Mouse (Mus musculus) neural tube, embryonic 12.5 days (tissue): ENCODE data around the gene Lamtor5. TPM values are rescaled to one million over a fixed set of nuclear protein-coding genes. Genes with fewer than 3 reads are reported as not detected.
A peak's percentile ranks its signal among the peaks of the same experiment; 100 is the strongest.

Experiments used
- ATAC-seq: fragments of 200-750 bp; cut with Nextera tagmentation; 2 replicates; pipeline ENCODE4 v1.8.0; 2017; ENCODE audit warnings: low read depth, mild to moderate bottlenecking, moderate TSS enrichment, moderate library complexity; ENCODE audit not compliant: low FRiP score
- H3K27ac ChIP-seq: fragments of 300-500 bp; sonication (generic); 2 replicates; pipeline ENCODE4 v1.5.1; 2016
- H3K27me3 ChIP-seq: fragments of 300-500 bp; sonication (generic); replicated peaks from 2 replicates; pipeline ENCODE4 v1.6.1; 2016; ENCODE audit warnings: mild to moderate bottlenecking
- H3K36me3 ChIP-seq: fragments of 300-500 bp; sonication (generic); 2 replicates; pipeline ENCODE4 v1.6.1; 2016; ENCODE audit warnings: mild to moderate bottlenecking
- H3K4me1 ChIP-seq: fragments of 300-500 bp; sonication (generic); 2 replicates; pipeline ENCODE4 v1.6.1; 2016
- H3K4me2 ChIP-seq: fragments of 300-500 bp; sonication (generic); replicated peaks from 2 replicates; pipeline ENCODE4 v1.6.1; 2016; ENCODE audit warnings: mild to moderate bottlenecking
- H3K4me3 ChIP-seq: fragments of 300-500 bp; sonication (generic); 2 replicates; pipeline ENCODE4 v1.5.1; 2016
- H3K9ac ChIP-seq: fragments of 300-500 bp; sonication (generic); 2 replicates; pipeline ENCODE4 v1.6.1; 2016; ENCODE audit warnings: mild to moderate bottlenecking
- H3K9me3 ChIP-seq: fragments of 300-500 bp; sonication (generic); 2 replicates; pipeline ENCODE4 v1.6.1; 2016; ENCODE audit warnings: mild to moderate bottlenecking
- WGBS: fragments of 180-500 bp; shearing (Covaris S2); methylation state at CpG from one replicate; pipeline ENCODE4 v1.1.7; 2016; 5-methylcytosine and 5-hydroxymethylcytosine counted together
- polyA plus RNA-seq: library from polyadenylated mRNA; unstranded; fragments of >200 nt; fragmentation: Nextera tagmentation; extraction: Ambion mirVana; gene quantifications from 2 replicates; pipeline ENCODE4 v1.2.1, GENCODE M21; 2016

Lamtor5 gene
- polyA plus RNA-seq, 1 experiment from 2014 or later: 182 TPM

- Histone ChIP-seq H3K9me3 (no peaks in the 10 kb centered on the region), H3K36me3 (peaks cover 17% of the 10 kb centered on the region), H3K4me2 (peak overlapping the region; percentile 98), H3K27me3 (no peaks in the 10 kb centered on the region), H3K9ac (no peak overlapping the region), H3K4me3 (peak overlapping the region; percentile 96), H3K27ac (no peak overlapping the region), H3K4me1 (peaks cover 25% of the 10 kb centered on the region)
- WGBS: 80% methylated on average over 28 of the region's 28 CpGs
- no peak for ATAC-seq
Observed at GRCm38 (mm10) chr3:107330503-107331424, 52.1 kb downstream of the Lamtor5 start.

GRCm38 (mm10) chr3:107331746-107332126 is 53.1 kb downstream of the Lamtor5 start:
- ATAC-seq: no peak
- H3K4me1 ChIP-seq: peaks cover 23% of the 10 kb centered on the region
- no peak overlapping the region for H3K27ac ChIP-seq
- H3K4me2 ChIP-seq: peak overlapping the region; percentile 98
- H3K4me3 ChIP-seq: peak overlapping the region; percentile 96
- H3K36me3 ChIP-seq: peaks cover 13% of the 10 kb centered on the region
- no peaks in the 10 kb centered on the region for H3K9me3 ChIP-seq
- 27% methylated on average over 17 of the region's 17 CpGs for WGBS
- H3K27me3 ChIP-seq: no peaks in the 10 kb centered on the region
- H3K9ac ChIP-seq: peak overlapping the region; percentile 88

GRCm38 (mm10) chr3:107332127-107332959 is 53.7 kb downstream of the Lamtor5 start:
- Histone ChIP-seq H3K4me2 (peak overlapping the region; percentile 98), H3K27me3 (no peaks in the 10 kb centered on the region), H3K4me1 (peaks cover 23% of the 10 kb centered on the region), H3K9ac (peak overlapping the region; percentile 88), H3K9me3 (no peaks in the 10 kb centered on the region), H3K36me3 (peaks cover 13% of the 10 kb centered on the region), H3K27ac (peak overlapping the region; percentile 75), H3K4me3 (peak overlapping the region; percentile 96)
- WGBS: under 1% methylated on average over 75 of the region's 75 CpGs
- ATAC-seq: peak; percentile 5

DNA sequence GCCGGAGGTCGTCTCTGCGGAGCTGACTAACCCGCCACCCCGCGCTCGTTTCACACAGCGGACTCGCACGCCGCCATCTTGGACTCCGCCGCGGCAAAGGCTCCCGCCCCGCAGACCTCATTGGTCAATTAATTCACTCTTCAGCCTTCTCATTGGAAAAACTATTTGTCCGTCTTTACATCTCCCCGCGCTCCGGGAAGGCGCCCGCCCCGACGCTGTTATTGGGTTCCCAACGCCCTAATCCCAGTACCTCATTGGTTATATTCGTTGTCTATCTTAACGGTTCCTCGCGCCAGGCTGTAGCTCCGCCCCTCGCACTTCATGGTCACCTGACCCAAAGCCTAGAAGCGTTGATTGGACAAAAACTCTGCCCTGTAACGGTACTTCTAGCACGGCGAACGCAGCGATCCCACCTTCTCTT is 54.3 kb downstream of the Lamtor5 start:
- peak; percentile 98 for ATAC-seq
- Histone ChIP-seq H3K4me1 (peaks cover 23% of the 10 kb centered on the region), H3K27ac (peak overlapping the region; percentile 86), H3K27me3 (no peaks in the 10 kb centered on the region), H3K36me3 (peaks cover 13% of the 10 kb centered on the region), H3K9ac (peak overlapping the region; percentile 88), H3K9me3 (no peaks in the 10 kb centered on the region), H3K4me3 (peak overlapping the region; percentile 96), H3K4me2 (peak overlapping the region; percentile 98)
- WGBS: under 1% methylated on average over 37 of the region's 37 CpGs

Other genes with a start within 250 kb of the Lamtor5 start
- gene Kcna3, start 242.7 kb upstream of the Lamtor5 start, polyA plus RNA-seq: 4.0 and 4.6 TPM in 2 replicates
- gene Kcna2, start 177.7 kb upstream of the Lamtor5 start, polyA plus RNA-seq: 0.37 and 0.55 TPM in 2 replicates
- gene Kcna10, start 95.8 kb upstream of the Lamtor5 start, polyA plus RNA-seq: not detected in 2 replicates
- not detected in 2 replicates for gene Cym, start 57.1 kb upstream of the Lamtor5 start, polyA plus RNA-seq
- gene A630076J17Rik, start 48.2 kb upstream of the Lamtor5 start, polyA plus RNA-seq: not detected in 2 replicates
- not detected in 2 replicates for gene Prok1, start 39.2 kb upstream of the Lamtor5 start, polyA plus RNA-seq
- gene Slc16a4, start 12.4 kb downstream of the Lamtor5 start, polyA plus RNA-seq: 2.1 and 2.6 TPM in 2 replicates
- 10.3 and 14.1 TPM in 2 replicates for gene Rbm15, start 54.8 kb downstream of the Lamtor5 start, polyA plus RNA-seq
- gene Kcnc4, start 180.7 kb downstream of the Lamtor5 start, polyA plus RNA-seq: 0.45 and 0.71 TPM in 2 replicates
- gene Slc6a17, start 239.2 kb downstream of the Lamtor5 start, polyA plus RNA-seq: 3.3 and 5.2 TPM in 2 replicates